ENCODE assay signal across 8 mouse cellular contexts in genomic region chr7:110237837-110238451, GRCm38 (mm10). TPM values are rescaled to one million over a fixed set of nuclear protein-coding genes. Genes with fewer than 3 reads are reported as not detected.
A peak's percentile ranks its signal among the peaks of the same experiment; 100 is the strongest.
DNase-seq lines count a peak whose midpoint lies in the region; ATAC-seq lines count a peak whose summit lies in the region.

No protein-coding gene starts in this region.

- H3K4me1 ChIP-seq in kidney, embryonic 16.5 days (ENCODE audit: insufficient read depth, low read length): peaks cover 18% of the 10 kb centered on the region
- peaks cover 15% of the 10 kb centered on the region for H3K4me1 ChIP-seq in stomach, embryonic 15.5 days

- H3K4me2 ChIP-seq in kidney, embryonic 16.5 days (replicated peaks; ENCODE audit: low read depth, low read length): no peak overlapping the region
- peak overlapping the region; percentile 23; the same call in 1 of the 2 replicates for H3K4me2 ChIP-seq in stomach, embryonic 15.5 days

- WGBS in kidney, embryonic 16.5 days: 49% methylated on average over 2 of the region's 2 CpGs
- 36% methylated on average over 2 of the region's 2 CpGs for WGBS in stomach, embryonic 15.5 days

- ATAC-seq in frontal cortex, adult (ENCODE audit: low TSS enrichment): peak; percentile 52; the same call in 1 of the 2 replicates
- peak; percentile 35; the same call in 1 of the 2 replicates for ATAC-seq in kidney, embryonic 16.5 days (ENCODE audit: low FRiP score, low TSS enrichment)
- ATAC-seq in stomach, embryonic 15.5 days (ENCODE audit: insufficient read depth, low FRiP score, low read depth): no peak

- no peaks in the 10 kb centered on the region for H3K9me3 ChIP-seq in kidney, embryonic 16.5 days (ENCODE audit: low read length)
- no peaks in the 10 kb centered on the region for H3K9me3 ChIP-seq in stomach, embryonic 15.5 days

- H3K27me3 ChIP-seq in kidney, embryonic 16.5 days (ENCODE audit: insufficient read depth, low read length): no peaks in the 10 kb centered on the region
- H3K27me3 ChIP-seq in stomach, embryonic 15.5 days (replicated peaks): no peaks in the 10 kb centered on the region

- no peak overlapping the region for H3K4me3 ChIP-seq in kidney, embryonic 16.5 days (ENCODE audit: low read length)
- no peak overlapping the region for H3K4me3 ChIP-seq in stomach, embryonic 15.5 days (replicated peaks)

- no peak overlapping the region for H3K9ac ChIP-seq in kidney, embryonic 16.5 days (replicated peaks; ENCODE audit: low read length)
- no peak overlapping the region for H3K9ac ChIP-seq in stomach, embryonic 15.5 days

- peak overlapping the region; percentile 84 for H3K27ac ChIP-seq in kidney, embryonic 16.5 days (ENCODE audit: low read length)
- H3K27ac ChIP-seq in stomach, embryonic 15.5 days: peak overlapping the region; percentile 76

- no peak for DNase-seq in frontal cortex, postnatal 25 days (ENCODE audit: low spot score in 2 of 2)
- peak; percentile 26 for DNase-seq in urinary bladder, postnatal 14 days (ENCODE audit: low spot score)
- no peak for DNase-seq in urinary bladder, postnatal 10 days (ENCODE audit: low spot score)
- DNase-seq in frontal cortex, postnatal 14 days (ENCODE audit: low spot score in 2 of 2): no peak
- no peak for DNase-seq in right cerebral cortex, postnatal 14 days

- no peaks in the 10 kb centered on the region for H3K36me3 ChIP-seq in kidney, embryonic 16.5 days (ENCODE audit: insufficient read depth, low read length)
- no peaks in the 10 kb centered on the region for H3K36me3 ChIP-seq in stomach, embryonic 15.5 days

RNA-seq across cellular contexts. Expression of gene Swap70, which starts 16.4 kb away (rescaled TPM):
- 32.1 and 34.2 TPM in 2 replicates for polyA plus RNA-seq in kidney, embryonic 16.5 days (2015; fragmentation: Nextera tagmentation; extraction: Ambion mirVana)
- 22.5 and 25.8 TPM in 2 replicates for polyA plus RNA-seq in stomach, embryonic 15.5 days (2015; fragmentation: Nextera tagmentation; extraction: Ambion mirVana)
